Mouse (Mus musculus): ENCODE results near the gene Ptpn3. TPM values are rescaled to one million over a fixed set of nuclear protein-coding genes. Genes with fewer than 3 reads are reported as not detected.

Gene Ptpn3
- polyA plus RNA-seq, 1 experiment from 2014 or later: 3.4 TPM

DNA sequence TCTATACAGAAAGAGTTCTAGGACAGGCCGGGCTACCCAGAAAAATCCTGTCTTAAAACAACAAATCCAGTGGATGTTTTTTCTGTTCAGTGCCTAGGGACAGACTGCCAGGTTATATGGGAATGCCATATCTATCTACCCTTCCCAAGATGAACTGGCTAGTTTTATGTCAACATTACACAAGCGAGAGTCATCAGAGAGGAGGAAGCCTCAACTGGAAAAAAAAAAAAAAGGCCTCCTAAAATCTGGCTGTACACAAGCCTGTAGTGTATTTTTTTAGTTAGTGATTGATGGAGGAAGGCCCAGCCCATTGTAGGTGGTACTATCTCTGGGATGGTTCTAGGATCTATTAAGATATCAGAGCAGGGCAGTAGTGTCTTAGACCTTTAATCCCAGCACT is 16.4 kb downstream of the Ptpn3 start:
- Histone ChIP-seq H3K4me1 (replicated peaks; ENCODE audit: control insufficient read depth, insufficient read depth, low read length) (no peaks in the 10 kb centered on the region), H3K9me3 (ENCODE audit: control insufficient read depth, low read length) (no peaks in the 10 kb centered on the region), H3K9ac (ENCODE audit: low read depth, low read length) (no peak overlapping the region), H3K27ac (ENCODE audit: low read depth, low read length) (no peak overlapping the region), H3K36me3 (ENCODE audit: control insufficient read depth, insufficient read depth, low read length) (no peaks in the 10 kb centered on the region), H3K4me3 (ENCODE audit: low read depth, low read length) (no peak overlapping the region), H3K4me2 (replicated peaks; ENCODE audit: low read depth, low read length) (no peak overlapping the region), H3K27me3 (ENCODE audit: control insufficient read depth, insufficient read depth, low read length) (no peaks in the 10 kb centered on the region)
- ATAC-seq (ENCODE audit: low FRiP score) (no peak), DNase-seq (ENCODE audit: low spot score) (no peak)
- WGBS: 87% methylated on average over 2 of the region's 2 CpGs

DNA sequence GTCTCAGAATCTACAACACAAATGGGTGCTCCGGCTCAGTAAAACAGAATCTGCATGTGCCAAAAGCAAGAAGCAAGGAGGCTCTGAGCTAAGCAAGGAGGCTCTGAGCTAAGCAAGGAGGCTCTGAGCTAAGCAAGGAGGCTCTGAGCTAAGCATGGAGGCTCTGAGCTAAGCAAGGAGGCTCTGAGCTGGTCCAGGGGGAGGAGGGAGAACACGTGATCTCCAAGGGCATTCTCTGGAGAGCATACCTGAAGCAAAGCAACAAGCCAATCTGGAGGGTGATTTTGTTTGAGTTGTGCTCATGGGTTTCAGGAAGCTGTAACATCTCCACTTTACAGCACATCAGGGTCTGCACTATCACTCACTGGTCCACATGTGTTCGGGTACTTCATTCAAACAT is 18.4 kb downstream of the Ptpn3 start:
- DNase-seq (ENCODE audit: low spot score) (no peak), ATAC-seq (ENCODE audit: low FRiP score) (no peak)

DNA sequence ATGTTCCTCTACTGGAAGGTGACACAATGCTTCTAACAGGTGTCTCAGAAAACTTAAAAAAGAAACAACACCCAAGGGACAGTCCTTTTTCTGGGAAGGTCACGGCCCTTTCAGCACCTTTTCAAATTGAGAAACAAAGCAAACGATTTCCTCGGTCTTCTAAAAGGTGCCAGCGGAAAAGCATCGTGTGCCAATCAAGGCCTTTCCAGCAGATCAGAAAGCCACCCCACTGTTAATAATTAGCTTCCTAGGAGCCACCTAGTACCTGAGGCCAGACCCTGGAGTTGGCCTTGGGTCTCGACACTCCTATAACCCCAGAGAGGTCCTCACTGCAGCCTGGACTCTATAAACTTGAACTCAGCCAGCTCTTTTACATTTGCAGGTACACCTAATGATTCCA is 19.0 kb downstream of the Ptpn3 start:
- Histone ChIP-seq H3K27me3 (ENCODE audit: control insufficient read depth, insufficient read depth, low read length) (no peaks in the 10 kb centered on the region), H3K4me3 (ENCODE audit: low read depth, low read length) (no peak overlapping the region), H3K9me3 (ENCODE audit: control insufficient read depth, low read length) (no peaks in the 10 kb centered on the region), H3K4me2 (replicated peaks; ENCODE audit: low read depth, low read length) (no peak overlapping the region), H3K27ac (ENCODE audit: low read depth, low read length) (no peak overlapping the region), H3K4me1 (replicated peaks; ENCODE audit: control insufficient read depth, insufficient read depth, low read length) (no peaks in the 10 kb centered on the region), H3K36me3 (ENCODE audit: control insufficient read depth, insufficient read depth, low read length) (no peaks in the 10 kb centered on the region), H3K9ac (ENCODE audit: low read depth, low read length) (no peak overlapping the region)
- DNase-seq (ENCODE audit: low spot score) (no peak), ATAC-seq (ENCODE audit: low FRiP score) (no peak)
- 69% methylated on average over 6 of the region's 6 CpGs for WGBS

More for the DNA sequence above, 18.4 kb downstream of the Ptpn3 start:
- WGBS: 86% methylated on average over 3 of the region's 3 CpGs
- H3K4me2 ChIP-seq (replicated peaks; ENCODE audit: low read depth, low read length): no peak overlapping the region
- no peaks in the 10 kb centered on the region for H3K27me3 ChIP-seq (ENCODE audit: control insufficient read depth, insufficient read depth, low read length)
- H3K36me3 ChIP-seq (ENCODE audit: control insufficient read depth, insufficient read depth, low read length): no peaks in the 10 kb centered on the region
- no peak overlapping the region for H3K4me3 ChIP-seq (ENCODE audit: low read depth, low read length)
- H3K27ac ChIP-seq (ENCODE audit: low read depth, low read length): no peak overlapping the region
- H3K9me3 ChIP-seq (ENCODE audit: control insufficient read depth, low read length): no peaks in the 10 kb centered on the region
- H3K9ac ChIP-seq (ENCODE audit: low read depth, low read length): no peak overlapping the region
- H3K4me1 ChIP-seq (replicated peaks; ENCODE audit: control insufficient read depth, insufficient read depth, low read length): no peaks in the 10 kb centered on the region

DNA sequence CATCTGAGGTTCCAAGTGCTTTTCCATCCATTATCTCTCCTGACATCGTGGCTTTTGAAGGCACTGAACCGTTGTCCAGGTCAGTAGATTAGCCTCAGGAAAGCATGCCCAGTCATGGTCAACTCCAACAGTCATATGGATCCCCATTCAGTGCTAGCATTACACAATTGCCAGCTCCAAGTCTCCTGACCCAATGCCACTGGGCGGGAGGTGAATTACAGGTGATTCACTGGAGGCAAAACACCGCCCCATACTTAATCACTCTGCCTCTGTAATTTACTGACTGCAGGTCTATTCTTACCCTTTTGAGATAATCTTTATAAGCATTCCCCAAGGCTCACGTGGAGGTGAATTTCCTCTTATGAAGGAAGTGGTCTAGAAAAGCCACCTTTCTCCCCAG is 19.5 kb downstream of the Ptpn3 start:
- Histone ChIP-seq H3K27ac (ENCODE audit: low read depth, low read length) (no peak overlapping the region), H3K9me3 (ENCODE audit: control insufficient read depth, low read length) (no peaks in the 10 kb centered on the region), H3K27me3 (ENCODE audit: control insufficient read depth, insufficient read depth, low read length) (no peaks in the 10 kb centered on the region), H3K4me2 (replicated peaks; ENCODE audit: low read depth, low read length) (no peak overlapping the region), H3K9ac (ENCODE audit: low read depth, low read length) (no peak overlapping the region), H3K4me3 (ENCODE audit: low read depth, low read length) (no peak overlapping the region), H3K4me1 (replicated peaks; ENCODE audit: control insufficient read depth, insufficient read depth, low read length) (no peaks in the 10 kb centered on the region), H3K36me3 (ENCODE audit: control insufficient read depth, insufficient read depth, low read length) (no peaks in the 10 kb centered on the region)
- 81% methylated on average over 5 of the region's 5 CpGs for whole genome bisulfite sequencing
- ATAC-seq (ENCODE audit: low FRiP score): no peak
- DNase-seq (ENCODE audit: low spot score): no peak

DNA sequence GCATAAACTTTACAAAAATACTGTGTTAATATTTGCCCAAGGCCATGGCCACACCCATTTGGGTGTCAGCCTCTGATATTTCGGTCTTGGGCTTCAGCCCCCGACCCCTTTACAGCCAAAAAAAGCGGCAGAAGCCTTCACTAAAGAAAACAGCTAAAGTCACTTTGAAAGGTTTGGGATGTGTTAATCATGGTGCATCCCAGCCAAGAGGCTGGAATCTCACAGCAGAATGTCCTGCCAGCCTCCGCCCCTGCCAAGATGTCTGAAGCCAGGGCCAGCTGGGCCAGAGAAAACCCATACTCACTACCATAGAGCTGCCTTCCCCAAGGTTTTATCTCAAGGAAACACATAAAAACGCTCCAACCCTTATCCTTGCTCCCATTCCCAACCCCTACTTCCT is 20.7 kb downstream of the Ptpn3 start:
- H3K27ac ChIP-seq (ENCODE audit: low read depth, low read length): no peak overlapping the region
- H3K9me3 ChIP-seq (ENCODE audit: control insufficient read depth, low read length): no peaks in the 10 kb centered on the region
- H3K4me1 ChIP-seq (replicated peaks; ENCODE audit: control insufficient read depth, insufficient read depth, low read length): no peaks in the 10 kb centered on the region
- WGBS: 95% methylated on average over 5 of the region's 5 CpGs
- no peak overlapping the region for H3K4me2 ChIP-seq (replicated peaks; ENCODE audit: low read depth, low read length)
- no peak overlapping the region for H3K9ac ChIP-seq (ENCODE audit: low read depth, low read length)
- ATAC-seq (ENCODE audit: low FRiP score) (no peak), DNase-seq (ENCODE audit: low spot score) (no peak)
- H3K27me3 ChIP-seq (ENCODE audit: control insufficient read depth, insufficient read depth, low read length): no peaks in the 10 kb centered on the region
- no peaks in the 10 kb centered on the region for H3K36me3 ChIP-seq (ENCODE audit: control insufficient read depth, insufficient read depth, low read length)
- no peak overlapping the region for H3K4me3 ChIP-seq (ENCODE audit: low read depth, low read length)

DNA sequence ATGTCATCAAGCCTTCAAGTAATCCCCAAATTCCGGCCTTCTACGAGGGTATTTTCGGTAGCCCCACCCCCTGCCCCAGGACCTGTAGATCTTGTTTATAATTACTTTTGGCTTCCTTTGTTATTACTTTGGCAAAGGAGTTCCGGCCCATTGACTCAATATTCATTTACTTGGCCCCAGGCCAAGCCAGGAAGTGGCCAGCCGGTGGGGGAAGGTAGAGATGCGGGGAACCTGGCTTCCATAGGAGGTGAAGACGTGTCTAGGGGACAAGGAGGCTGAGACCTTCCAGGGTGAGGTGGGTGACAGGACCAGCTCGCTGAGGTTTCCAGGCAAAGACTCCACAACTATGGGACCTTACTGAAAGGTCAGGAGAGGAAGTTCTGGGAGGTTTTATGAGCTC is 22.4 kb downstream of the Ptpn3 start:
- no peaks in the 10 kb centered on the region for H3K36me3 ChIP-seq (ENCODE audit: control insufficient read depth, insufficient read depth, low read length)
- WGBS: 35% methylated on average over 8 of the region's 8 CpGs
- no peak for DNase-seq (ENCODE audit: low spot score)
- H3K9me3 ChIP-seq (ENCODE audit: control insufficient read depth, low read length): no peaks in the 10 kb centered on the region
- H3K9ac ChIP-seq (ENCODE audit: low read depth, low read length): no peak overlapping the region
- no peak overlapping the region for H3K4me2 ChIP-seq (replicated peaks; ENCODE audit: low read depth, low read length)
- no peaks in the 10 kb centered on the region for H3K4me1 ChIP-seq (replicated peaks; ENCODE audit: control insufficient read depth, insufficient read depth, low read length)
- no peak overlapping the region for H3K4me3 ChIP-seq (ENCODE audit: low read depth, low read length)
- H3K27ac ChIP-seq (ENCODE audit: low read depth, low read length): no peak overlapping the region
- H3K27me3 ChIP-seq (ENCODE audit: control insufficient read depth, insufficient read depth, low read length): no peaks in the 10 kb centered on the region
- no peak for ATAC-seq (ENCODE audit: low FRiP score)

DNA sequence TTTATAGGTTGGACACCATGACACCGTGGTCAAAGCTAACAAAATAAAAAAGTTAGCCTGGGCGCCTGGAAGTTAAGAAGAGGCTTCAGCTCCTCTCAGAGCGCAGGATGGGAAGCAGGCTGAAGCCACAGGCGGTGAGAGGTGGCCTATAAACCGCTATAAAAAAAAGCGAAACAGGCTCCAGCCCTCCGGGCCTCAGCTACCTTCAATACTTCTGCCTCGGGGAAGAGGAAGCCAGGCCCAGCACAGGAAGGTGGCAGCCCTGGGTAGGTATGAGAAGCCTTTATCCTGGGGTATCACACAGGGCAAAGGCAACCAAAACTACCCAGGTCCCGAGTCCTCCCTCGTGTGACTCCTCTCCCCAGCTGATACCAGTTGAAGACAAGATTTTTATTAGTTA is 22.8 kb downstream of the Ptpn3 start:
- H3K36me3 ChIP-seq (ENCODE audit: control insufficient read depth, insufficient read depth, low read length): no peaks in the 10 kb centered on the region
- no peak overlapping the region for H3K4me2 ChIP-seq (replicated peaks; ENCODE audit: low read depth, low read length)
- H3K27ac ChIP-seq (ENCODE audit: low read depth, low read length): no peak overlapping the region
- H3K9me3 ChIP-seq (ENCODE audit: control insufficient read depth, low read length): no peaks in the 10 kb centered on the region
- ATAC-seq (ENCODE audit: low FRiP score): no peak
- no peaks in the 10 kb centered on the region for H3K27me3 ChIP-seq (ENCODE audit: control insufficient read depth, insufficient read depth, low read length)
- H3K4me3 ChIP-seq (ENCODE audit: low read depth, low read length): no peak overlapping the region
- no peak overlapping the region for H3K9ac ChIP-seq (ENCODE audit: low read depth, low read length)
- DNase-seq (ENCODE audit: low spot score): no peak
- WGBS: 58% methylated on average over 10 of the region's 10 CpGs
- H3K4me1 ChIP-seq (replicated peaks; ENCODE audit: control insufficient read depth, insufficient read depth, low read length): 0 out of 2 replicates have a peak, but pooled peaks cover 3% of the 10 kb centered on the region

DNA sequence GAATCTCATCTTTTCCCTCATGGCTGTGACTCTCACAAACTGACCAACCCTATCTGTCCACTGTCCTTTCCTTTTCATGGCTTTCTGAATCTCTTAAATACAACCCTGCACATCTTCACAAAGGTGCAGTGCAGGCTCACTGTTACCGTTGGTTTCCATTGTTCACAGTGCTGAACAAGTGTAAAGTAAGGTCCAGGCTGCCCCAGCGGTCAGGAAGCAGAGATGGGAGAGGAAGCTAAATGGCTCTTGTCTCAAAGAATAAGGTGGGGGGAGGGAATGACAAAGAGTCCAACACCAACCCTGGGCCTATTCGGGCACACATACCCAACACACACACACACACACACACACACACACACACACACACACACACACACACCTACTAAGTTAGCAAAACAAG is 24.0 kb downstream of the Ptpn3 start:
- H3K4me1 ChIP-seq (replicated peaks; ENCODE audit: control insufficient read depth, insufficient read depth, low read length): 0 out of 2 replicates have a peak, but pooled peaks cover 5% of the 10 kb centered on the region
- no peak overlapping the region for H3K9ac ChIP-seq (ENCODE audit: low read depth, low read length)
- ATAC-seq (ENCODE audit: low FRiP score) (no peak), DNase-seq (ENCODE audit: low spot score) (no peak)
- H3K36me3 ChIP-seq (ENCODE audit: control insufficient read depth, insufficient read depth, low read length): no peaks in the 10 kb centered on the region
- H3K27me3 ChIP-seq (ENCODE audit: control insufficient read depth, insufficient read depth, low read length): no peaks in the 10 kb centered on the region
- H3K9me3 ChIP-seq (ENCODE audit: control insufficient read depth, low read length): no peaks in the 10 kb centered on the region
- no peak overlapping the region for H3K27ac ChIP-seq (ENCODE audit: low read depth, low read length)
- H3K4me2 ChIP-seq (replicated peaks; ENCODE audit: low read depth, low read length): no peak overlapping the region
- H3K4me3 ChIP-seq (ENCODE audit: low read depth, low read length): no peak overlapping the region
- WGBS: 70% methylated on average over 3 of the region's 3 CpGs

DNA sequence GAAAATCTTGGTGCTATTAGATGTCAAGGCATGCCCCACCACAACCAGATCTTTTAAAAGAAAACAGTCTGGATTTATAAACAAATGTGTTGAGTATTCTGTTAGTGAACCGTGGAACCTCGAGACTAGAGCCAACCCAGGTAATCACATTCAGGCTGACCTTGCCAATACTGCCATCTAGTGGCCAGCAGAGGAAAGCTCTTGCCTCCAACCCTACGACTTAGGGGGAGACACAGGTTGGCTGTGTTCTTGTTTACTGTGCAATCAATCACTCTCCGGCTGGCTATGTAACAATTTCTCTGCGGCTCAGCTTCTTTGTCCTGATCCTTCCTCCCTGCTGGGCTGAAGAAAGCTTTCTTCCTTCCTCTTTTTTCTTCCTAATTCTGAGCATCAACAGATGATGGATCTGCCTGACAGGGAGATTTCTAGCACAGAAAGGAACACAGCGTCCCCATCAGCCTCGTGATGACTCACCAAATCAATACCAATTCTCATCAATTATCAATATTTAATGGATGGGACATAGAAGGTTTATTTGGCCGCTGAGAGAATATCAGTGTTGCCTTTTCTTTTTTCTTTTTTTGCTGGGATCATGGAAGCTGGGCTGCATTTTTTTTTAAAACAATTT is 26.4 kb downstream of the Ptpn3 start:
- Histone ChIP-seq H3K9ac (ENCODE audit: low read depth, low read length) (peak overlapping the region; percentile 29; the same call in 1 of the 2 replicates), H3K27ac (ENCODE audit: low read depth, low read length) (no peak overlapping the region), H3K36me3 (ENCODE audit: control insufficient read depth, insufficient read depth, low read length) (no peaks in the 10 kb centered on the region), H3K4me3 (ENCODE audit: low read depth, low read length) (no peak overlapping the region), H3K27me3 (ENCODE audit: control insufficient read depth, insufficient read depth, low read length) (no peaks in the 10 kb centered on the region), H3K4me1 (replicated peaks; ENCODE audit: control insufficient read depth, insufficient read depth, low read length) (0 out of 2 replicates have a peak, but pooled peaks cover 5% of the 10 kb centered on the region), H3K9me3 (ENCODE audit: control insufficient read depth, low read length) (no peaks in the 10 kb centered on the region), H3K4me2 (replicated peaks; ENCODE audit: low read depth, low read length) (no peak overlapping the region)
- peak; percentile 71 for ATAC-seq (ENCODE audit: low FRiP score)
- DNase-seq (ENCODE audit: low spot score): peak; percentile 85
- WGBS: 4% methylated on average over 8 of the region's 8 CpGs
